Mouse (Mus musculus) embryonic facial prominence, embryonic 13.5 days (tissue): ENCODE results near the gene Aamp. TPM values are rescaled to one million over a fixed set of nuclear protein-coding genes. Genes with fewer than 3 reads are reported as not detected.
"Not testable (repeated sequence)": the region's sequence is repeated elsewhere in the genome, so short reads cannot be mapped to it uniquely, and the experiment has no call there.

Source experiments
- ATAC-seq: fragments of 200-750 bp; cut with Nextera tagmentation; 2 replicates; pipeline ENCODE4 v1.8.0; 2017; ENCODE audit warnings: low read depth; ENCODE audit not compliant: insufficient number of reproducible peaks, insufficient read depth, low FRiP score, low TSS enrichment
- H3K27ac ChIP-seq: fragments of 300-500 bp; sonication (generic); 2 replicates; pipeline ENCODE4 v1.5.1; 2015; ENCODE audit warnings: moderate library complexity, mild to moderate bottlenecking, inconsistent platforms
- H3K27me3 ChIP-seq: fragments of 300-500 bp; sonication (generic); 2 replicates; pipeline ENCODE4 v1.6.1; 2015; ENCODE audit warnings: mild to moderate bottlenecking, inconsistent platforms
- H3K36me3 ChIP-seq: fragments of 300-500 bp; sonication (generic); 2 replicates; pipeline ENCODE4 v1.6.1; 2015; ENCODE audit warnings: mild to moderate bottlenecking, inconsistent platforms
- H3K4me1 ChIP-seq: fragments of 300-500 bp; sonication (generic); 2 replicates; pipeline ENCODE4 v1.6.1; 2015; ENCODE audit warnings: inconsistent platforms
- H3K4me2 ChIP-seq: fragments of 300-500 bp; sonication (generic); 2 replicates; pipeline ENCODE4 v1.6.1; 2015; ENCODE audit warnings: moderate library complexity, mild to moderate bottlenecking, inconsistent platforms
- H3K4me3 ChIP-seq: fragments of 300-500 bp; sonication (generic); 2 replicates; pipeline ENCODE4 v1.5.1; 2015; ENCODE audit warnings: mild to moderate bottlenecking, inconsistent platforms
- H3K9ac ChIP-seq: fragments of 300-500 bp; sonication (generic); 2 replicates; pipeline ENCODE4 v1.6.1; 2015; ENCODE audit warnings: mild to moderate bottlenecking, inconsistent platforms
- H3K9me3 ChIP-seq: fragments of 300-500 bp; sonication (generic); 2 replicates; pipeline ENCODE4 v1.6.1; 2016; ENCODE audit warnings: inconsistent platforms
- WGBS: fragments of 180-500 bp; shearing (Covaris S2); methylation state at CpG from one replicate; pipeline ENCODE4 v1.1.7; 2015; ENCODE audit warnings: mixed read lengths; 5-methylcytosine and 5-hydroxymethylcytosine counted together
- polyA plus RNA-seq: library from polyadenylated mRNA; unstranded; fragments of >200 nt; fragmentation: Nextera tagmentation; extraction: Ambion mirVana; gene quantifications from 2 replicates; pipeline ENCODE4 v1.2.1, GENCODE M21; 2015

The Aamp gene
- 224 and 225 TPM in 2 replicates for polyA plus RNA-seq

- Histone ChIP-seq H3K4me1 (peaks cover 27% of the 10 kb centered on the region), H3K27me3 (no peaks in the 10 kb centered on the region), H3K4me3 (peak within 1 kb of the TSS; percentile 80), H3K9me3 (no peaks in the 10 kb centered on the region), H3K27ac (peak within 1 kb of the TSS; percentile 82), H3K36me3 (peaks cover 58% of the 10 kb centered on the region), H3K9ac (peak within 1 kb of the TSS; percentile 90), H3K4me2 (peak within 1 kb of the TSS; percentile 89)
- ATAC-seq = peak; percentile 97
- WGBS = under 1% methylated on average over 55 of the region's 56 CpGs
These were observed at the start of gene Aamp, which contains the start of gene Pnkd for GRCm38 (mm10) chr1:74284543-74285160. Aamp (minus strand) TSS chr1:74284738. Pnkd (plus strand) TSS chr1:74284930.

- peak overlapping the region; percentile 56 for H3K4me3 ChIP-seq
- no peaks in the 10 kb centered on the region for H3K27me3 ChIP-seq
- H3K4me1 ChIP-seq = peaks cover 35% of the 10 kb centered on the region
- H3K9ac ChIP-seq = peak overlapping the region; percentile 72
- peak overlapping the region; percentile 79 for H3K27ac ChIP-seq
- no peak for ATAC-seq
- no peaks in the 10 kb centered on the region for H3K9me3 ChIP-seq
- WGBS = 4% methylated on average over 9 of the region's 9 CpGs
- peak overlapping the region; percentile 80 for H3K4me2 ChIP-seq
- H3K36me3 ChIP-seq = no peaks in the 10 kb centered on the region
These were observed 48.4 kb upstream of the Aamp start for GRCm38 (mm10) chr1:74332930-74333329.

- Histone ChIP-seq H3K9me3 (no peaks in the 10 kb centered on the region), H3K27me3 (no peaks in the 10 kb centered on the region), H3K4me3 (peak overlapping the region; percentile 56), H3K27ac (peak overlapping the region; percentile 79), H3K36me3 (no peaks in the 10 kb centered on the region), H3K4me2 (peak overlapping the region; percentile 80), H3K9ac (peak overlapping the region; percentile 72), H3K4me1 (peaks cover 35% of the 10 kb centered on the region)
- WGBS = under 1% methylated on average over 36 of the region's 36 CpGs
- ATAC-seq = peak; percentile 89
These were observed 47.8 kb upstream of the Aamp start for GRCm38 (mm10) chr1:74332241-74332763.

- Histone ChIP-seq H3K4me3 (no peak overlapping the region), H3K9ac (no peak overlapping the region), H3K9me3 (no peaks in the 10 kb centered on the region), H3K27ac (peak overlapping the region; percentile 79), H3K36me3 (no peaks in the 10 kb centered on the region), H3K4me1 (peaks cover 35% of the 10 kb centered on the region), H3K4me2 (no peak overlapping the region), H3K27me3 (no peaks in the 10 kb centered on the region)
- no peak for ATAC-seq
- 65% methylated on average over 4 of the region's 4 CpGs for WGBS
These were observed 46.6 kb upstream of the Aamp start for GRCm38 (mm10) chr1:74331046-74331681.

- no peak overlapping the region for H3K4me2 ChIP-seq
- H3K9me3 ChIP-seq = no peaks in the 10 kb centered on the region
- H3K27ac ChIP-seq = no peak overlapping the region
- peaks cover 4% of the 10 kb centered on the region; the same call in 1 of the 2 replicates for H3K36me3 ChIP-seq
- ATAC-seq = no peak
- 78% methylated on average over 7 of the region's 7 CpGs for WGBS
- no peaks in the 10 kb centered on the region for H3K27me3 ChIP-seq
- H3K4me3 ChIP-seq = no peak overlapping the region
- H3K9ac ChIP-seq = no peak overlapping the region
- peaks cover 30% of the 10 kb centered on the region for H3K4me1 ChIP-seq
These were observed 45.4 kb upstream of the Aamp start for GRCm38 (mm10) chr1:74329899-74330431.

- not testable (repeated sequence) for H3K9ac ChIP-seq, H3K36me3 ChIP-seq, H3K4me3 ChIP-seq, ATAC-seq, H3K4me2 ChIP-seq, H3K9me3 ChIP-seq, H3K27me3 ChIP-seq, H3K27ac ChIP-seq
- WGBS = 61% methylated on average over 2 of the region's 2 CpGs
- H3K4me1 ChIP-seq = peaks cover 14% of the 10 kb centered on the region; the same call in 1 of the 2 replicates
These were observed 42.4 kb upstream of the Aamp start for GRCm38 (mm10) chr1:74326916-74327315.

- Histone ChIP-seq H3K9ac (no peak overlapping the region), H3K27ac (no peak overlapping the region), H3K36me3 (peaks cover 4% of the 10 kb centered on the region; the same call in 1 of the 2 replicates), H3K4me2 (no peak overlapping the region), H3K9me3 (no peaks in the 10 kb centered on the region), H3K27me3 (no peaks in the 10 kb centered on the region), H3K4me1 (no peaks in the 10 kb centered on the region), H3K4me3 (no peak overlapping the region)
- ATAC-seq = no peak
- WGBS = 75% methylated on average over 3 of the region's 3 CpGs
These were observed 36.9 kb upstream of the Aamp start for GRCm38 (mm10) chr1:74321396-74321795.

- ATAC-seq = no peak
- H3K4me2 ChIP-seq = no peak overlapping the region
- no peak overlapping the region for H3K27ac ChIP-seq
- WGBS = 85% methylated on average over 3 of the region's 3 CpGs
- H3K4me1 ChIP-seq = no peaks in the 10 kb centered on the region
- H3K4me3 ChIP-seq = no peak overlapping the region
- no peak overlapping the region for H3K9ac ChIP-seq
- no peaks in the 10 kb centered on the region for H3K9me3 ChIP-seq
- H3K27me3 ChIP-seq = no peaks in the 10 kb centered on the region
- no peaks in the 10 kb centered on the region for H3K36me3 ChIP-seq
These were observed 34.2 kb upstream of the Aamp start for GRCm38 (mm10) chr1:74318711-74319110.

GRCm38 (mm10) chr1:74316114-74316827, 31.7 kb upstream of the Aamp start:
- Histone ChIP-seq H3K36me3 (no peaks in the 10 kb centered on the region), H3K4me3 (no peak overlapping the region), H3K4me2 (no peak overlapping the region), H3K4me1 (no peaks in the 10 kb centered on the region), H3K9ac (no peak overlapping the region), H3K27me3 (no peaks in the 10 kb centered on the region), H3K27ac (no peak overlapping the region), H3K9me3 (no peaks in the 10 kb centered on the region)
- ATAC-seq = no peak
- WGBS = 73% methylated on average over 4 of the region's 4 CpGs

- 0 out of 2 replicates have a peak, but pooled peaks cover 3% of the 10 kb centered on the region for H3K4me1 ChIP-seq
- 81% methylated on average over 3 of the region's 3 CpGs for WGBS
- H3K9ac ChIP-seq = no peak overlapping the region
- H3K4me2 ChIP-seq = no peak overlapping the region
- no peaks in the 10 kb centered on the region for H3K36me3 ChIP-seq
- H3K27ac ChIP-seq = no peak overlapping the region
- no peaks in the 10 kb centered on the region for H3K27me3 ChIP-seq
- ATAC-seq = no peak
- no peak overlapping the region for H3K4me3 ChIP-seq
- H3K9me3 ChIP-seq = no peaks in the 10 kb centered on the region
These were observed 30.3 kb upstream of the Aamp start for GRCm38 (mm10) chr1:74314796-74315195.

GRCm38 (mm10) chr1:74313049-74313692, 28.6 kb upstream of the Aamp start:
- 5% methylated on average over 3 of the region's 3 CpGs for WGBS
- Histone ChIP-seq H3K36me3 (no peaks in the 10 kb centered on the region), H3K27me3 (no peaks in the 10 kb centered on the region), H3K4me1 (0 out of 2 replicates have a peak, but pooled peaks cover 4% of the 10 kb centered on the region), H3K4me3 (no peak overlapping the region), H3K27ac (no peak overlapping the region), H3K9me3 (no peaks in the 10 kb centered on the region), H3K9ac (no peak overlapping the region), H3K4me2 (no peak overlapping the region)
- no peak for ATAC-seq
